Mouse (Mus musculus) kidney, postnatal 0 days (tissue): ENCODE measurements around the gene Cacna2d3. TPM values are rescaled to one million over a fixed set of nuclear protein-coding genes. Genes with fewer than 3 reads are reported as not detected.

Experiments used
- ATAC-seq: fragments of 200-750 bp; cut with Nextera tagmentation; replicated peaks from 2 replicates; pipeline ENCODE4 v1.8.0; 2017; ENCODE audit warnings: low read depth, moderate number of reproducible peaks, moderate TSS enrichment, moderate library complexity; ENCODE audit not compliant: low FRiP score
- DNase-seq: peaks from one replicate; pipeline ENCODE4 v3.0.0-alpha.2; 2016; ENCODE audit warnings: low spot score
- H3K27ac ChIP-seq: fragments of 300-500 bp; sonication (generic); 2 replicates; pipeline ENCODE4 v1.5.1; 2014; ENCODE audit warnings: mild to moderate bottlenecking
- H3K27me3 ChIP-seq: fragments of 300-500 bp; sonication (generic); 2 replicates; pipeline ENCODE4 v1.6.1; 2014; ENCODE audit warnings: low read length, mixed read lengths; ENCODE audit not compliant: insufficient read depth
- H3K36me3 ChIP-seq: fragments of 300-500 bp; sonication (generic); 2 replicates; pipeline ENCODE4 v1.6.1; 2014; ENCODE audit warnings: low read length, mixed read lengths; ENCODE audit not compliant: insufficient read depth
- H3K4me1 ChIP-seq: fragments of 300-500 bp; sonication (generic); replicated peaks from 2 replicates; pipeline ENCODE4 v1.6.1; 2014; ENCODE audit warnings: antibody characterized with exemption, low read length, mixed read lengths; ENCODE audit not compliant: insufficient read depth
- H3K4me2 ChIP-seq: fragments of 300-500 bp; sonication (generic); 2 replicates; pipeline ENCODE4 v1.6.1; 2014; ENCODE audit warnings: mild to moderate bottlenecking, low read length, moderate library complexity, mixed read lengths
- H3K4me3 ChIP-seq: fragments of 300-500 bp; sonication (generic); replicated peaks from 2 replicates; pipeline ENCODE4 v1.5.1; 2014; ENCODE audit warnings: low read depth, low read length
- H3K9ac ChIP-seq: fragments of 300-500 bp; sonication (generic); 2 replicates; pipeline ENCODE4 v1.6.1; 2014; ENCODE audit warnings: low read depth, low read length
- H3K9me3 ChIP-seq: fragments of 300-500 bp; sonication (generic); replicated peaks from 2 replicates; pipeline ENCODE4 v1.6.1; 2016; ENCODE audit warnings: low read length, inconsistent platforms, mixed read lengths
- CTCF ChIP-seq: IDR thresholded peaks from 2 replicates; pipeline ENCODE4 v1.5.1; 2016; ENCODE audit warnings: antibody characterized with exemption, low read depth, mild to moderate bottlenecking, moderate library complexity
- WGBS: fragments of 180-500 bp; shearing (Covaris S2); extraction: QIAGEN DNeasy Blood & Tissue Kit; methylation state at CpG from one replicate; pipeline ENCODE4 v1.1.7; 2014; 5-methylcytosine and 5-hydroxymethylcytosine counted together
- polyA plus RNA-seq: library from polyadenylated mRNA; unstranded; fragments of >200 nt; fragmentation: Nextera tagmentation; extraction: Ambion mirVana; gene quantifications from 2 replicates; pipeline ENCODE4 v1.2.1, GENCODE M21; 2015

Cacna2d3 gene
- polyA plus RNA-seq, 1 experiment from 2014 or later = 1.8 TPM

DNA sequence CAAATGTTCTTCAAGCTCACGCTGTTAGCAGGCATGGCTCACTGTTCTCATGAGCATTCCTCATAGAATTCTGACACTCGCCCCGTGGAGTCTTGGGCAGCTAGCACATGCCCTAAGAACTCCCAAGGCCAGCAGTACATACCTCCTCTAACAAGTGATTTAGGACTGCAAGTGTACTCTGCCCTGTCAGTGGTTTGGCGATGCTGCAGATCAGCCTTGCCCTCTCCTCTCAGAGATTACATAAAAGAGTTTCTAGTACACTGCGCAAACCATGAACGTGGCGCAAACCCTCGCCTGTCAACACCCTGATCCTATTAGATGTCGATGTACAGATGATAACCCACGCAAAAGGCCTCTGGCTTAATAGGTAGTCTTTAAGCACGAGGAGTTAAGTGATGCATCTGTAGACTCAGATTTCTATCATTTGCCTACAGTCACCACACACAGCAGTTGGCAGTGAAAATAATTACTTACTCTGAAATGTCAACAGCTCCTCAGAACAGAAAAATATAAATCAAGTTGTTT lies 691.7 kb downstream of the Cacna2d3 start:
- H3K27me3 ChIP-seq = no peaks in the 10 kb centered on the region
- H3K27ac ChIP-seq = no peak overlapping the region
- H3K4me3 ChIP-seq = no peak overlapping the region
- no peak overlapping the region for H3K4me2 ChIP-seq
- no peak overlapping the region for H3K9ac ChIP-seq
- no peaks in the 10 kb centered on the region for H3K36me3 ChIP-seq
- H3K4me1 ChIP-seq = no peaks in the 10 kb centered on the region
- H3K9me3 ChIP-seq = no peaks in the 10 kb centered on the region
- DNase-seq = no peak
- 70% methylated on average over 11 of the region's 11 CpGs for WGBS
- no peak for ATAC-seq
- no peak for TF ChIP-seq CTCF

DNA sequence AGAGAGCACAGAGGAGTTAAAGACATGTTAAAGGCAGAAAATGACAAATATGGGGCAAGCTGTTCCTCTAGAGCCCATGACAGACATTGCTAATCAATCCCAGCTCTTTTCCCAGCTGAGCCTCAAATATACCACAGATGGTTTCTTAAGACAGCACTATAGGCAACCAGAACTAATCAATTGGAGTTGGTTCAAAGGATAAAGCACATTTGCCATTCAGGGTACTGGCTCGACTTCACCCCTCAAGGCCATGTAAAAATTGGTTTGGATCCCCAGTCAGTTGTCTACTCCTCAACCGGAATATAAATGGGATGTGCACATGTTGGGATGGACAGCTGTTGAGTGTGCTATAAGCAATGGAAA lies 692.6 kb downstream of the Cacna2d3 start:
- no peak for TF ChIP-seq CTCF
- ATAC-seq (no peak), DNase-seq (no peak)
- Histone ChIP-seq H3K27ac (no peak overlapping the region), H3K9me3 (no peaks in the 10 kb centered on the region), H3K4me1 (no peaks in the 10 kb centered on the region), H3K27me3 (no peaks in the 10 kb centered on the region), H3K4me3 (no peak overlapping the region), H3K36me3 (no peaks in the 10 kb centered on the region), H3K4me2 (no peak overlapping the region), H3K9ac (no peak overlapping the region)
- 89% methylated on average over 2 of the region's 2 CpGs for WGBS

DNA sequence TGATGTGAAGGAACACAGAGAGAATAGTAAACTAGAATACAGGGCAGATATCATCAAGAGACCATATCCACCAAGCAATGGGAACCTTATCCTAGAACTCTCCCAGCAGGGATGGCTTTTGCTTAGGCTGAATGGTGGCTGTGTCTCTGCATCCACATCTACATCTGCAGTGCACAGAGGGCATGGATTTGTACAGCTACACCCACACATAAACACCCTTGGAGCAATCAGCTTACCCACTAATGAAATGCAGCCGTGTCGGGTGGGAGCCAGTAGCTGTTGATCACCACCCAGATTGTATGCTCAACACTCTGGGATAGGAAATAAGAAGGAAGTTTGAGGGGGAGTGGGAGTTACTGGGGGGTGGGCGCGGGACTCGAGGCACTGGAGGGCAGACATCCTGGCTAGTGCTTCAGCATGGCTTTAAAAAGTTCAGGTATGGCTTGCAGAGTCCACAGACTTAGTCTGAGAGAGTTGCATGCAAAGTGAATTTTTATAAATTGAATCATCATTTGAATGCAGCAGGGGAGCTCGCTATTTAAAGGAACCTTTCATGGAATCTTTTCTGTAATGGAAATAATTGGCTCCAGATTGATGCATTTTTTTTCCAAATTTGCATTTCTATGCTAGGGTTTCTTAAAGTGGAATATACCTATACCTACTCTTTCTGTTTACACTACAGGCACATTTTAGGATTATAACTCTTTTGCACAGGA lies 693.1 kb downstream of the Cacna2d3 start:
- Histone ChIP-seq H3K4me2 (no peak overlapping the region), H3K9me3 (no peaks in the 10 kb centered on the region), H3K36me3 (no peaks in the 10 kb centered on the region), H3K27me3 (no peaks in the 10 kb centered on the region), H3K4me3 (no peak overlapping the region), H3K27ac (no peak overlapping the region), H3K4me1 (no peaks in the 10 kb centered on the region), H3K9ac (no peak overlapping the region)
- TF ChIP-seq CTCF = no peak
- DNase-seq = no peak
- WGBS = 77% methylated on average over 6 of the region's 6 CpGs
- ATAC-seq = no peak

DNA sequence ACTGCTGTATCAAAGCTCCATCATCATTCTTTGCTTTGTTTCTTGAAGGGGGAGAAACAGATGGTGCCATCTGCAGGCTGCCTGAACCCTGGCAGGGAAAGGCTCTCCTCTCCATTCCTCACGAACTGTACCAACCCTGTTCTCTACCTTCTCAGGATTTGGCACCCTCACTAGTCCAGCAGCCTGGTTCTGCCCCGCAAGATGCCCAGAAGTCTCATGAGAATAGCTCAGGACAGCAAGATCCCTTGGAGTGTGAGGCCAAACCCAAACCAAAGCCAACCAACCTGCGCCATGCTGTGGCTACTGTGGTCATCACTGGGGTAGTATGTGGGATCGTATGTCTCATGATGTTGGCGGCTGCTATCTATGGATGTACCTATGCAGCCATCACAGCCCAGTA lies 694.4 kb downstream of the Cacna2d3 start:
- no peak overlapping the region for H3K4me2 ChIP-seq
- no peak overlapping the region for H3K9ac ChIP-seq
- H3K9me3 ChIP-seq = no peaks in the 10 kb centered on the region
- H3K27ac ChIP-seq = no peak overlapping the region
- H3K4me3 ChIP-seq = no peak overlapping the region
- TF ChIP-seq CTCF = no peak
- H3K4me1 ChIP-seq = no peaks in the 10 kb centered on the region
- ATAC-seq (no peak), DNase-seq (no peak)
- WGBS = 90% methylated on average over 5 of the region's 5 CpGs
- H3K27me3 ChIP-seq = no peaks in the 10 kb centered on the region
- H3K36me3 ChIP-seq = no peaks in the 10 kb centered on the region

DNA sequence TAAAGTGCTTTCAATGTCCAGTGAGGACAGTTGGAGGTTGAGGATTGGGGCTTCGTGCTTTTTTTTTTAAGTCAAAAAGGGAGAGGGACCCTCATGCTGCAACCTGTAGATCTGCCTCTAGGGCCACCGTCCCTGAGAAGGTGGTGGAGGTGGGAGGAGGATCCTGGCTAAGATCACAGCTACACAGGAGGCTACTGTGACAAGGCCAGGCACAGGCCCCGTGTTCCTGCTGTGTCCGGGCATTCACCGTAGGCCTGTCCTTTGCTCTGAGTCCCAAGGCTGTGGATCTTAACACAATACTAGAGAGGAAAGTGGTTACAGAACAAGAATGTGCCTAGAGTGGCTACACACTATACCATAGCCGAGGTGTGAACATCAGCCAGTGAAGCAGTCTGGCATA lies 696.3 kb downstream of the Cacna2d3 start:
- TF ChIP-seq CTCF = no peak
- H3K9ac ChIP-seq = no peak overlapping the region
- no peak for ATAC-seq
- H3K27ac ChIP-seq = no peak overlapping the region
- H3K4me2 ChIP-seq = no peak overlapping the region
- DNase-seq = no peak
- WGBS = 83% methylated on average over 6 of the region's 6 CpGs
- H3K27me3 ChIP-seq = no peaks in the 10 kb centered on the region
- no peaks in the 10 kb centered on the region for H3K36me3 ChIP-seq
- no peaks in the 10 kb centered on the region for H3K4me1 ChIP-seq
- H3K4me3 ChIP-seq = no peak overlapping the region
- no peaks in the 10 kb centered on the region for H3K9me3 ChIP-seq

DNA sequence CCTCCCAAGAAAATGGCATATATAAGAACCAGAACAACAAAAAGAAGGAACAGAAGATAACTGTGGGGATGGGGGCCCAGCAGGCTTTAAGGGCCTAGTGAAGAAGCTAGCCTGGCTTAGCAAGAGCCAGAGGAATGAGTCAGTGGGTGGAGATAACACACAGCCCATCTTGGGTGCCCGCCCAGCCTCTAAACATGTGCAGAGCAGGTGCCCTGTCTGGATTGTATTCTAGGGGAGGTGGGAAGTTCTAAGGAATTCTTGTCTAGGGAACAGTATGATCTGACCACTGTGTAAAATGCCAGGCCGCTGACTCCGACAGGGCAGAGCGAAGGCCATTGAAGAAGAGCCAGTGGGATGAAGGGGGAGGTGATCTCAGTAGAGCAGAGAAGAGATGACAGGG lies 698.4 kb downstream of the Cacna2d3 start:
- no peak for DNase-seq
- WGBS = 96% methylated on average over 4 of the region's 4 CpGs

DNA sequence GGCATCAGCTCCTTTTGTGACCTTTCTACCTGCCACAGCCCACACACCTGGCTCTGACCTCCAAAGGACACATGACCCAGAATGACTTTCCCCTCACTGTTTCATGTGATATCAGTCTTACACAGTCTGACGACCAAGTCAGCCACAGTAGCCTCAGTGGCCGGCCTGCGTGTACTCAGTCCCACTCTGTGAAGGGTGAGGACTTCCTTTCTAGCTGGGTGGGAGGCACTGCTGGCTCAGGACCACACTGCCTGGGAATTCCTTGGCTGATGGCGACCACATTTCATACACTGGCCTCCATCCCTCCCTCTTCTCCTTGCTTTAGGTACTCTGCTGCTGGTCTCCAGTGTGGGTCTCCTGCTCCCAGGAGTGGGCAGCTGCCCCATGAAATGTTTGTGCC lies 700.4 kb downstream of the Cacna2d3 start:
- H3K9ac ChIP-seq = no peak overlapping the region
- no peak for TF ChIP-seq CTCF
- no peaks in the 10 kb centered on the region for H3K27me3 ChIP-seq
- H3K4me3 ChIP-seq = no peak overlapping the region
- ATAC-seq = no peak
- no peak for DNase-seq
- H3K36me3 ChIP-seq = no peaks in the 10 kb centered on the region
- H3K4me2 ChIP-seq = no peak overlapping the region
- WGBS = 63% methylated on average over 4 of the region's 4 CpGs
- H3K9me3 ChIP-seq = no peaks in the 10 kb centered on the region
- H3K4me1 ChIP-seq = no peaks in the 10 kb centered on the region
- no peak overlapping the region for H3K27ac ChIP-seq

More for the DNA sequence above, 698.4 kb downstream of the Cacna2d3 start:
- no peak for ATAC-seq
- no peak for TF ChIP-seq CTCF
- Histone ChIP-seq H3K36me3 (no peaks in the 10 kb centered on the region), H3K4me3 (no peak overlapping the region), H3K27me3 (no peaks in the 10 kb centered on the region), H3K9ac (no peak overlapping the region), H3K9me3 (no peaks in the 10 kb centered on the region), H3K4me2 (no peak overlapping the region), H3K27ac (no peak overlapping the region), H3K4me1 (no peaks in the 10 kb centered on the region)
